Mouse (Mus musculus) MEL (cell line): ENCODE measurements around the gene Pgam5.

Experiments used
- CTCF ChIP-seq, 3 experiments: IDR thresholded peaks in 2 of 3; conservative IDR thresholded peaks in 1 of 3; 2 replicates each; pipeline ENCODE4 v1.5.1; 2011 to 2012; ENCODE audit warnings: low read length in 3 of 3, low read depth in 2 of 3, mild to moderate bottlenecking in 2 of 3, improper control_type of control experiment in 1 of 3, inconsistent platforms in 1 of 3, mixed read lengths in 1 of 3, moderate library complexity in 1 of 3; ENCODE audit not compliant: control insufficient read depth in 1 of 3, insufficient read depth in 1 of 3, poor library complexity in 1 of 3, severe bottlenecking in 1 of 3
- E2F4 ChIP-seq: IDR thresholded peaks from 2 replicates; pipeline ENCODE4 v1.6.1; 2011; ENCODE audit warnings: low read depth, low read length, improper control_type of control experiment, borderline replicate concordance
- EP300 ChIP-seq, 2 experiments: IDR thresholded peaks; 2 replicates each; pipeline ENCODE4 v1.6.1; 2011; ENCODE audit warnings: improper control_type of control experiment in 2 of 2, low read length in 2 of 2, low read depth in 1 of 2, mild to moderate bottlenecking in 1 of 2
- GATA1 ChIP-seq: IDR thresholded peaks from 2 replicates; pipeline ENCODE4 v1.6.1; 2011; ENCODE audit warnings: low read depth, low read length, improper control_type of control experiment
- JUND ChIP-seq: IDR thresholded peaks from 2 replicates; pipeline ENCODE4 v1.6.1; 2011; ENCODE audit warnings: low read depth, mild to moderate bottlenecking, improper control_type of control experiment, low read length
- MXI1 ChIP-seq: IDR thresholded peaks from 2 replicates; pipeline ENCODE4 v1.6.1; 2011; ENCODE audit warnings: mild to moderate bottlenecking, low read depth, low read length, improper control_type of control experiment
- NELFE ChIP-seq: IDR thresholded peaks from 2 replicates; pipeline ENCODE4 v1.6.1; 2011; ENCODE audit warnings: low read depth, low read length, improper control_type of control experiment
- POLR2A ChIP-seq, 2 experiments: IDR thresholded peaks; 2 replicates each; pipeline ENCODE4 v1.6.1; 2011 to 2012; ENCODE audit warnings: low read length in 2 of 2, mild to moderate bottlenecking in 2 of 2, control low read depth in 1 of 2, improper control_type of control experiment in 1 of 2, low read depth in 1 of 2, moderate library complexity in 1 of 2; ENCODE audit not compliant: control insufficient read depth in 1 of 2, insufficient read depth in 1 of 2, poor library complexity in 1 of 2
- SMC3 ChIP-seq: IDR thresholded peaks from 2 replicates; pipeline ENCODE4 v1.6.1; 2011; ENCODE audit warnings: low read depth, low read length, improper control_type of control experiment
- USF2 ChIP-seq, 2 experiments: IDR thresholded peaks; 2 replicates each; pipeline ENCODE4 v1.6.1; 2011 to 2012; ENCODE audit warnings: improper control_type of control experiment in 2 of 2, low read length in 2 of 2, borderline replicate concordance in 1 of 2, inconsistent platforms in 1 of 2, low read depth in 1 of 2, mild to moderate bottlenecking in 1 of 2; ENCODE audit not compliant: insufficient read depth in 1 of 2
- ZNF384 ChIP-seq: IDR thresholded peaks from 2 replicates; pipeline ENCODE4 v1.6.1; 2012; ENCODE audit warnings: low read depth, mild to moderate bottlenecking, inconsistent platforms, low read length, improper control_type of control experiment

GRCm38 (mm10) chr5:110270242-110270641, 529 bp upstream of the Pgam5 start:
- TF ChIP-seq CTCF (IDR thresholded peaks at IDR 0.05 in 2 of 3, conservative IDR thresholded peaks at IDR 0.05 in 1 of 3; ENCODE audit: control insufficient read depth in 1 of 3, insufficient read depth in 1 of 3, low read depth in 2 of 3, low read length in 3 of 3, poor library complexity in 1 of 3, severe bottlenecking in 1 of 3) (no peak), GATA1 (no peak), USF2 (IDR thresholded peaks at IDR 0.05; ENCODE audit: borderline replicate concordance in 1 of 2, insufficient read depth in 1 of 2, low read depth in 1 of 2, low read length in 2 of 2) (no peak), JUND (no peak), POLR2A (IDR thresholded peaks at IDR 0.05; ENCODE audit: control insufficient read depth in 1 of 2, insufficient read depth in 1 of 2, low read depth in 1 of 2, low read length in 2 of 2, poor library complexity in 1 of 2) (no peak), EP300 (IDR thresholded peaks at IDR 0.05; ENCODE audit: low read depth in 1 of 2, low read length in 2 of 2) (no peak), MXI1 (no peak), SMC3 (no peak), ZNF384 (no peak), E2F4 (no peak), NELFE (no peak)
